Mouse (Mus musculus) left cerebral cortex, adult 9 months (tissue): ENCODE measurements around the gene 1700013G24Rik.

Experiments used
- DNase-seq, 2 experiments: peaks; one replicate each; pipeline ENCODE4 v3.0.0; 2022; ENCODE audit warnings: low spot score in 2 of 2

Gene 1700013G24Rik

DNA sequence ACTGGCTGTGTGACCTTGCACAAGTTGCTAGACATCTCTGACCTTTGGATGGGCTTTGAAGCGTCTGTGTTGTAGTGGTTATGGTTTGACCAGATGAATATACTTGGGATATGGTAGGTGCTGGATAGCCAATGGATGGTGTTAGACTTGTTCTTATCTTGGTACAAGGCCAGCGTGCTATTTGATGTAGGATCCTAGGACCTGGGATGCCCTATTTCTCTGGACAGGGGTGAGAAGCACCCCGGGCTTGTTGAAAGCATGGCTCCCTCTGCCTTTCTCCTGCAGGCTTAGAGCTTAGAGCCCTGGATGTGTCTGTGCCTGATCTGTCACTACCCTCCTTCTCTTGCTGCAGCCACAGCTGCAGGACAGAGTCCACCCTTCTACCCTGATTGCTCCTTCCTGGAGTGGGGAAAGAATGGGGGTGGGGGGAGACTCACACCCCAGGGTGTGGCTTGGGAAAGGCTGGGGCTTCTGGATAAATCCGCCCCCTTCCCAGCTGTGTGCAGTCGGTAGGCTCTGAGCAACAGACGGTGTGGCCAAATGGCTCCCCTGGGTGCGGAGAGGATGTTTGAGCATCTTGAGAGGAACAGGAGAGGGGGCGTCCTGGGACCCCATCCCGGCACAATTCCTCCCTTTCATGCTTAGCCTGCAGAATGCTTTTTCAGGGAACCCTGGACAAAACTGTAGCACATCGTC, 23.1 kb downstream of the 1700013G24Rik start:
- DNase-seq, result peak; percentile 13 to 44

- no peak for DNase-seq
These were observed 23.7 kb downstream of the 1700013G24Rik start for GRCm38 (mm10) chr4:137476761-137477237.

- DNase-seq, result no peak
These were observed 24.5 kb downstream of the 1700013G24Rik start for GRCm38 (mm10) chr4:137477611-137478010.

DNA sequence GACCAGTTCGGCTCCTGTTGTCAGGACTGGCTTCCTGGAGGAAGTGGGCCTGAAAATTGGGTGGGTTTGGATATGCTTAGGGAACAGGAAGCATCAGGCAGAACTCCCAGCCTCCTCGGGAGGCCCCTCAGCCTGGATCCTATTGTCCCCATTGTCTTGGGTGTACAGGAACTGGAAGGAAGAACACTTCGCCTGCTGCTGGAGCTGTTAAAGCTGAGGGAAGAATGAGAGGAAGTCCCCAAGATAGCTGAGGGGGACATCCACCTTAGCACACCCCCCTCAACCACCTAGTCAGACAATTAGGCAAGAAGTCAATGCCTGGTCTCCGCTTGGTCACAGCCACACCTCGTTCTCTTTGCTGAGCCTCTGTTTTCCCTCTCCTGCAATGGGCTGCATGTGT, 25.2 kb downstream of the 1700013G24Rik start:
- no peak for DNase-seq

- DNase-seq, result no peak
These were observed 26.7 kb downstream of the 1700013G24Rik start for GRCm38 (mm10) chr4:137479757-137480156.

- no peak for DNase-seq
These were observed 27.3 kb downstream of the 1700013G24Rik start for GRCm38 (mm10) chr4:137480191-137480992.

GRCm38 (mm10) chr4:137480993-137481340, 27.9 kb downstream of the 1700013G24Rik start:
- no peak for DNase-seq

DNA sequence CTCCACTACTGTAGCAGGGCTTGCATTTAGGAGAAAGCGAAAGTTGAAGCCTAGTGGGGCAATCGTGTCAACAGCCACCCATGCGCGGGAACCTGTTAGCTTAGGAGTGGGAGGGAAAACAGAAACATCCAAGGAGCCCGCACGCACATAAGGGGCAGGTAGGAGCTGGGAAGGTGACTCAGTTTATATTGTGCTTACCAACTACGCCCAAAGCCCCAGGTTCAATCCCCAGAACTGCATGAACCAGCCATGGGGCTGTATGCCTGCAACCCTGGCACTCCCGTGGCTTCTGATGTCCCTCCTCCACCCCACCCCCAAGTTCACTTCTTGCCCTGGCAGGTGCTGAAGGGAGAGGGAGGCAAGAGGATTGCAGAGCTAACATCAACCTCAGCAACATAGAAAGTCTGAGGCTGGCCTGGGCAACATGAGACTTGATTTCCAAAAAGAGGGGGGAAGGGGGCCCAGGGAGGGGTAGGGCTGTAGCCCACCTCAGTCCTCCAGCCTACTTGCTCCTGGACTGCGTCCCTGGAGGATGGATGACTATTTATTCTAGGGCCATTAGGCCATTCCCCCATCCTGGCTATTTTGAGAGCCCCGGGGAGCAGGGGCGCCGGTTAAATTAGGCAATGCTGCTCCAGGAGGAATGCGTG, 28.4 kb downstream of the 1700013G24Rik start:
- no peak for DNase-seq

- DNase-seq, result no peak
These were observed 30.8 kb downstream of the 1700013G24Rik start for GRCm38 (mm10) chr4:137483871-137484270.

- DNase-seq, result no peak
These were observed 31.5 kb downstream of the 1700013G24Rik start for GRCm38 (mm10) chr4:137484586-137484985.

- no peak for DNase-seq
These were observed 32.3 kb downstream of the 1700013G24Rik start for GRCm38 (mm10) chr4:137485258-137485960.

- DNase-seq, result no peak
These were observed 33.3 kb downstream of the 1700013G24Rik start for GRCm38 (mm10) chr4:137486081-137487014.

GRCm38 (mm10) chr4:137487286-137488000, 34.4 kb downstream of the 1700013G24Rik start:
- DNase-seq, result no peak

DNA sequence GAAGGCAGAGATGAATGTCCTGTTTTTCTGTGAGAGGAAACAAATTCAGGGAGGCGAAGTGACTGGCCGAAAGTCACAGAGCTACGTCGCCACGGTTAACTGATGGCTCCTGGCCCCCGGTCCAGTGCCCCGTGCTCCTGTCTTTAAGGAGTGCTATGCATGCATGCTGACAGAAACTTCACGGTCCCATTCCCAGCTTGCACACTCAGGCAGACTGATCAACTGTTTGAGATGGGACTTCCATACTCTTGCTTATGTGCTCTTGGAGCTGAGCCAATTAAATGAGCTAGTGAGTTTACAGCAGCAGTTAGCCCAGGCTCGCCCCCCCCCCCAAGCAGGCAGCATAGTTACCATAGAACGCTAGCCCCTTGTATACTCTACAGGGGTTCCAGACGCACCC, 35.0 kb downstream of the 1700013G24Rik start:
- no peak for DNase-seq

GRCm38 (mm10) chr4:137488571-137489303, 35.7 kb downstream of the 1700013G24Rik start:
- DNase-seq, result no peak

DNA sequence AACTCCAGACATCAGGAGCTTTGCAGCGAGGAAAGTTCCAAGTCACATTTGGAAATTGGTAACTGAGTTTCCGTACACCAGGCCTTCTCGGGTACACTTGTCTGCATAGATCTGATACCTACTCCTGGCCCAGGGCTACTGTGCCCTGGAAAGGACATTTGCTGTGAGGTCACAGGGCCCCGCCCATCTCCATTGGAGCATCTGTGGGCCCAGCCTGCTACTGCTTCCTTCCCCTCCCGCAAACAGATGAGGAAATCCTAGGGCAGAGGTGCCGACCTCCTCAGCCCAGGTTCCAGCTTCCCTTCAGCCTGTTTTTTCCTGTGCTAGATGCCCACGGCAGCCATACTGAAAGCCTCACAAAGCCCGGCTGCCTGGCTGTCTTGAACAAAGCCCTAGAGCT, 36.9 kb downstream of the 1700013G24Rik start:
- DNase-seq, result no peak

- DNase-seq, result no peak
These were observed 39.5 kb downstream of the 1700013G24Rik start for GRCm38 (mm10) chr4:137492563-137492962.

DNA sequence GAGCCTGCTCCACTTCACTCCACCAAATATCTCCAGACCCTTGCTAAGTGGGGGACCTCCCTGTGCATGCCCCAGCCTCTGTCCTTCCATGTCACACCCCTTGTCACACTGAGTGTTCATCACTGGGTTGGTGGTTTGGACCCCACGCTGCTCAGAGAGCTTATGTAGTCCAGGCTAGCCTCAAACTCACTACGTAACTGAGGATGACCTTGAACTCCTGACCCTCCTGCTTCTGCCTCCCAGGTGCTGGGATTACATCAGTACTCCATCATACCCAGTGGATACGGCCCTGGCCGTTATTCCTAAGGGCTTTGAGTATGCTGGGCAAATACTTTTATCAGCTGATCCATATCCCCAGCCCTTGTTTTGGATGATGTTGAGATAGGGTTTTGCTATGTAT, 40.1 kb downstream of the 1700013G24Rik start:
- DNase-seq, result no peak

DNA sequence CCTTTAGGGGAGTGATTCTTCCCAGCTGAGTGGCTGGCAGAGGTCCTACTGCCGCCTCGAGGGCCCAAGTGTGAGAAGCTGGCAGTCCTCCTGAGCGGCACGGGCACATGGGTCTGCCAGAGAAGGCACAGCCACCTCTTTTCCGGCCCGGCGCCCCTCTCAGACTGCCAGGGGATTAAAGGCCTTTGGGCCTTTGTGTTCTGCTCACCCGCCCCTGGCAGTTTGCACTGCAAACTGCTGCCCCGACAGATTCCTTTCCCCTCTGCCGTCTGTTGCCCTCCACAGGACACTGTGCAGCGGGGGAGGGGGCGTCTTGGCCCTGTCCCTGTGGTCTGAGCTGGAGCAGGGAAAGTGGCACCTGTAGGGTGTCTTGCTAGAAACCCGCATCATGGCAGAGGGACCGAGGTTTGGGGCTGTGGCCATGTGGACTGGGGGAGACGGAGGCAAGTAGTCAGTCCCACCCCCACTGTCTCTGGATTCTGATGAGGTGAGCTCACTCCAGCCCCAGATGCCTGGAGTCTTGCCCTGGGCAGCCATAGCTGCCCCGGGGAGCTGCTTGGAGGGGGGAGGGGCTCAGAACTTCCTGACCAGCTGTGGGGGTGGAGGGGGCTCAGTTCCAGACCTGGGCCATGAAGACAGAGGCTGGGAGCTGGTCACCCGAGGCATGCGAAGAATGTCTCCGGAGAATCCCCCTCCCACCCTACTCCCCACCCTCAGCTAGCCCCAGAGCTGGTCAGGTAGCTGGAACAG, 41.8 kb downstream of the 1700013G24Rik start:
- no peak for DNase-seq
